7 mouse cellular contexts compared by ENCODE assay signal in genomic region chr17:24141425-24141920, GRCm38 (mm10). TPM values are rescaled to one million over a fixed set of nuclear protein-coding genes. Genes with fewer than 3 reads are reported as not detected.
DNase-seq lines count a peak whose midpoint lies in the region; ATAC-seq lines count a peak whose summit lies in the region.

No protein-coding gene starts in this region.

- intact Hi-C loops in left cerebral cortex, postnatal 25 days (cut with DNase I) = no loop called here

- H3K36me3 ChIP-seq in intestine, embryonic 15.5 days = no peaks in the 10 kb centered on the region
- no peaks in the 10 kb centered on the region for H3K36me3 ChIP-seq in midbrain, embryonic 10.5 days

- peak overlapping the region; percentile 82 for H3K27ac ChIP-seq in intestine, embryonic 15.5 days
- H3K27ac ChIP-seq in midbrain, embryonic 10.5 days (replicated peaks) = peak overlapping the region; percentile 94

- H3K9ac ChIP-seq in intestine, embryonic 15.5 days = peak overlapping the region; percentile 95

- WGBS in intestine, embryonic 15.5 days = under 1% methylated on average over 54 of the region's 57 CpGs
- under 1% methylated on average over 57 of the region's 57 CpGs for WGBS in midbrain, embryonic 10.5 days

- peak overlapping the region; percentile 98 for H3K4me3 ChIP-seq in intestine, embryonic 15.5 days (replicated peaks)
- peak overlapping the region; percentile 100 for H3K4me3 ChIP-seq in midbrain, embryonic 10.5 days

- peaks cover 17% of the 10 kb centered on the region for H3K4me1 ChIP-seq in intestine, embryonic 15.5 days (replicated peaks)
- peaks cover 25% of the 10 kb centered on the region for H3K4me1 ChIP-seq in midbrain, embryonic 10.5 days

- H3K4me2 ChIP-seq in intestine, embryonic 15.5 days (replicated peaks) = peak overlapping the region; percentile 74

- H3K9me3 ChIP-seq in intestine, embryonic 15.5 days = no peaks in the 10 kb centered on the region
- no peaks in the 10 kb centered on the region for H3K9me3 ChIP-seq in midbrain, embryonic 10.5 days (replicated peaks)

- no peaks in the 10 kb centered on the region for H3K27me3 ChIP-seq in intestine, embryonic 15.5 days (replicated peaks)
- H3K27me3 ChIP-seq in midbrain, embryonic 10.5 days (ENCODE audit: low read depth, poor library complexity, severe bottlenecking) = no peaks in the 10 kb centered on the region

- DNase-seq in adrenal gland, adult 18-20 months (ENCODE audit: low spot score in 2 of 2) = peak; percentile 93 to 95
- DNase-seq in embryo, embryonic 11 days = peak; percentile 99
- peak; percentile 99 for DNase-seq in gastrocnemius, postnatal 25 days
- peak; percentile 97 to 98 for DNase-seq in left cerebral cortex, postnatal 25 days (ENCODE audit: low spot score in 2 of 2)
- DNase-seq in midbrain, embryonic 10.5 days (ENCODE audit: low spot score) = peak; percentile 97
- peak; percentile 96 for DNase-seq in right cerebral cortex, postnatal 4 days

- ATAC-seq in intestine, embryonic 15.5 days = peak; percentile 99

RNA-seq across cellular contexts. Expression of gene Pdpk1, which starts 9.3 kb away (rescaled TPM):
- 10 to 100 TPM; 54.4 to 57.5 TPM for total RNA-seq in adrenal gland, adult 18-20 months (2021)
- total RNA-seq in gastrocnemius, postnatal 25 days (2021) = 10 to 100 TPM; 35.2 to 38.6 TPM
- 35.8 and 36.0 TPM in 2 replicates for polyA plus RNA-seq in intestine, embryonic 15.5 days (2015; fragmentation: Nextera tagmentation; extraction: Ambion mirVana)
- 100 to 1,000 TPM; 109 to 112 TPM for total RNA-seq in left cerebral cortex, postnatal 25 days (2021)
- 31.5 and 37.9 TPM in 2 replicates for polyA plus RNA-seq in midbrain, embryonic 10.5 days (2016; fragmentation: Nextera tagmentation; extraction: Ambion mirVana)

RNA-seq across cellular contexts. Expression of gene Amdhd2, which starts 22.1 kb away (rescaled TPM):
- total RNA-seq in adrenal gland, adult 18-20 months (2021) = 10 to 100 TPM; 23.8 to 29.2 TPM
- total RNA-seq in gastrocnemius, postnatal 25 days (2021) = 1 to 10 TPM; 8.7 to 9.8 TPM
- polyA plus RNA-seq in intestine, embryonic 15.5 days (2015; fragmentation: Nextera tagmentation; extraction: Ambion mirVana) = 34.3 and 43.5 TPM in 2 replicates
- total RNA-seq in left cerebral cortex, postnatal 25 days (2021) = 10 to 100 TPM; 25.9 to 28.3 TPM
- 42.4 and 44.8 TPM in 2 replicates for polyA plus RNA-seq in midbrain, embryonic 10.5 days (2016; fragmentation: Nextera tagmentation; extraction: Ambion mirVana)

RNA-seq across cellular contexts. Expression of gene Atp6v0c, which starts 28.0 kb away (rescaled TPM):
- total RNA-seq in adrenal gland, adult 18-20 months (2021) = 100 to 1,000 TPM; 434 to 484 TPM
- total RNA-seq in gastrocnemius, postnatal 25 days (2021) = 100 to 1,000 TPM; 145 to 159 TPM
- polyA plus RNA-seq in intestine, embryonic 15.5 days (2015; fragmentation: Nextera tagmentation; extraction: Ambion mirVana) = 572 and 634 TPM in 2 replicates
- total RNA-seq in left cerebral cortex, postnatal 25 days (2021) = 1,000 to 10,000 TPM; 1,342 to 1,424 TPM
- polyA plus RNA-seq in midbrain, embryonic 10.5 days (2016; fragmentation: Nextera tagmentation; extraction: Ambion mirVana) = 467 and 491 TPM in 2 replicates

Comparison
In these comparisons a context has a peak if more than half of its experiments do, and no peak if none do; other contexts are left out.
1. Peak in every context shown above with its lines: DNase-seq, ATAC-seq, H3K4me3 ChIP-seq and H3K27ac ChIP-seq.